Mouse (Mus musculus): ENCODE results near the gene 1700019N19Rik.

1700019N19Rik gene

GRCm38 (mm10) chr19:58794284-58794683 lies at the start of gene 1700019N19Rik:
1700019N19Rik (minus strand) TSS chr19:58794461.
- no peak for DNase-seq (ENCODE audit: low read depth)

DNA sequence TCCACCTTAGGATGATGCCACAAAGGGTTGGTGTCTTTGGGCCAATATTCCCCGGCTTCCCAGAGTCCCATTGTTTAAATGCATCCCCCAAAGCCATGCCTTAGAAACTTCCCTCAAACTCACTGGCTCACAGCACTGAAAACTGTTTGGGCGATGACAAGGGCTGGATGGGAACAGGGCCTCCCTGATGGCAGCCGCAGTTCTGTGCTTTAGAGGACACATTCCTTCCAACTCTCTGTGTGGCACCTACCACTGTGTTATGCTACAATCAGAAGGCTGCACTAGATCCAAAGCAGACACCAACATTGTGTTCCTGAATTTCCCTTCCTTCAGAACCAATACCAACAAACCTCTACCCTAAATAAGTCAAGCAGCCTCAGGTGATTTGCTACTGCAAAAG lies 49.3 kb upstream of the 1700019N19Rik start:
- no peak for DNase-seq (ENCODE audit: low read depth)

GRCm38 (mm10) chr19:58840721-58841271 lies 46.5 kb upstream of the 1700019N19Rik start:
- no peak for DNase-seq (ENCODE audit: low read depth)

GRCm38 (mm10) chr19:58839806-58840205 lies 45.5 kb upstream of the 1700019N19Rik start:
- no peak for DNase-seq (ENCODE audit: low read depth)

DNA sequence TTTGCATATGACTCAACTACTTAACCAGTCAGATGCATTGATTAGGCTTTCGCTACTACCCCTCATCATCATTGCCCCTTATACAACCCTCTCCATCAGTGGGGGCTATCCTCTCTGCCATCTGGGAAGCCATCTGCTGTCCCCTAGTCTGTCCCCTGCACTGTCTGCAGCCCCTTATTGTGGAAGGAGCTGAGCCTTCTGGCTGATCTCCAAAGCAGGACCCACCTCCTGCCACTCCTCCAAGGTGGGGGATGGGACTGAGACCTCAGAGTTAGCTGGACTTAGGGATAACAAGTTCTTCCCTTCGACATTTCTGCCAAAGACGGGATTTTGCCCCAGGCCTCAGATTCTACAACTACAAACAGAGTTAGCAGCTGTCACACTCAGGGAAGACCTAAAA lies 45.1 kb upstream of the 1700019N19Rik start:
- DNase-seq (ENCODE audit: low read depth): no peak

GRCm38 (mm10) chr19:58838706-58839105 lies 44.4 kb upstream of the 1700019N19Rik start:
- DNase-seq (ENCODE audit: low read depth): no peak

- DNase-seq (ENCODE audit: low read depth): no peak
These were observed 39.4 kb upstream of the 1700019N19Rik start for GRCm38 (mm10) chr19:58833639-58834180.

- DNase-seq (ENCODE audit: low read depth): no peak
These were observed 38.7 kb upstream of the 1700019N19Rik start for GRCm38 (mm10) chr19:58832988-58833387.

GRCm38 (mm10) chr19:58831280-58831922 lies 37.1 kb upstream of the 1700019N19Rik start:
- DNase-seq (ENCODE audit: low read depth): no peak

GRCm38 (mm10) chr19:58830182-58830581 lies 35.9 kb upstream of the 1700019N19Rik start:
- DNase-seq (ENCODE audit: low read depth): no peak

- DNase-seq (ENCODE audit: low read depth): no peak
These were observed 35.3 kb upstream of the 1700019N19Rik start for GRCm38 (mm10) chr19:58829575-58829974.

DNA sequence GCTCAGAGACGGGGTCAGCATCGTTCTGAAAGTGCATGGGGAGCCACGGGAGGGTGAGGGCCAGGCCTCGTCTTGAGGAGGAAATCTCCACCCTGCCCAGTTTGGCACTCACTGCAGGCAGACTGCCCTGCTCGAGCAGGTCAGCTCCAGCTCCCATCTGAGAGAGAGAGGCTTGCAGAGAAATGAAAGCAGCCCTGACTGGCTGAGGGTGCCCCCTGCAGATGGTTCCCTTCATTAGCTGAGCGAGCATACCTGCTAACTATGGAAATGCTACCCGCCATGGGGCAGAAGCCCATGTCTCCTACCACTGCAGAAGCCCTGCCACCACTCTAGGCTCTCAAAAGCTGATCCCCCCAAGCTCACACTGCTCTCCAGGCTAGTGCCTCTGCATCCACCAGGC lies 33.4 kb upstream of the 1700019N19Rik start:
- DNase-seq (ENCODE audit: low read depth): no peak

- no peak for DNase-seq (ENCODE audit: low read depth)
These were observed 30.1 kb upstream of the 1700019N19Rik start for GRCm38 (mm10) chr19:58824316-58824715.

DNA sequence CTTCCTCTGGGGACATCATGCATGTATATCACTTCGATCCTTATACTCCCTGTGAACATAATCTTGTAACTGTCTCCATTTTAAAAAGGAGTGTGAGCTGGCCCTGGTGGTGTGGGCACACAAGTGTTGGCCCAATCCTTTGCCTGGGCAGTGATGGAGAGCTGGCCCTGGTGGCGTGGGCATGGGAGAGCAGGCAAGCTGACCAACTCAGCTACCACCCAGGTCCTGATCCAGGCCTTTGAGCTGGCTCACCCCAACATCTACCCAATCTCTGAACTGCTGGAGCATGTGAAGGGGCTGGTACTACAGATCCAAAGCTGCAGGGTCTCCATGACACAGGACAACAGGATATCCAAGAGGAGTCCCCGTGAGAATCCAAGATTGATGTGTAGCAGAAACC lies 29.0 kb upstream of the 1700019N19Rik start:
- DNase-seq (ENCODE audit: low read depth): no peak

GRCm38 (mm10) chr19:58822454-58823200 lies 28.4 kb upstream of the 1700019N19Rik start:
- DNase-seq (ENCODE audit: low read depth): no peak

- no peak for DNase-seq (ENCODE audit: low read depth)
These were observed 24.5 kb upstream of the 1700019N19Rik start for GRCm38 (mm10) chr19:58818571-58819415.

DNA sequence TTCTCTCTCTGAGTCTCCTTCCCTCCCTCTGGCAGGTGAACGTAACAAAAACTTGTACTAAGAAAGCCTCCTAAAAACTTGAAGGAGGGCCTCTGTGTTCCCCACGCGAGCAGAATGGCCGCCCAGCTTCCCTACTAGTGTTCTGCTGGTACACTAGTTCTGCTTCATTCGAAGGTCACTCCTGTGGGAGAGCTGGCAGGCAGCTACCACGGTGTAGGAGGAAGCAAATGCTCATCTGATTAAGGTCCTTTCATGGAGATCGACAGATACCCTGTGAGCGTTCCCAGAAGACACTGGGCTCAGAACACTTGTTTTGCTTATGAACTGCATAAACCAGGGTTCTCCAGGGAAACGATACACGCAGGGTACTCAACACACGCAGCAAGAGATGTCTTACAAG lies 23.1 kb upstream of the 1700019N19Rik start:
- no peak for DNase-seq (ENCODE audit: low read depth)

DNA sequence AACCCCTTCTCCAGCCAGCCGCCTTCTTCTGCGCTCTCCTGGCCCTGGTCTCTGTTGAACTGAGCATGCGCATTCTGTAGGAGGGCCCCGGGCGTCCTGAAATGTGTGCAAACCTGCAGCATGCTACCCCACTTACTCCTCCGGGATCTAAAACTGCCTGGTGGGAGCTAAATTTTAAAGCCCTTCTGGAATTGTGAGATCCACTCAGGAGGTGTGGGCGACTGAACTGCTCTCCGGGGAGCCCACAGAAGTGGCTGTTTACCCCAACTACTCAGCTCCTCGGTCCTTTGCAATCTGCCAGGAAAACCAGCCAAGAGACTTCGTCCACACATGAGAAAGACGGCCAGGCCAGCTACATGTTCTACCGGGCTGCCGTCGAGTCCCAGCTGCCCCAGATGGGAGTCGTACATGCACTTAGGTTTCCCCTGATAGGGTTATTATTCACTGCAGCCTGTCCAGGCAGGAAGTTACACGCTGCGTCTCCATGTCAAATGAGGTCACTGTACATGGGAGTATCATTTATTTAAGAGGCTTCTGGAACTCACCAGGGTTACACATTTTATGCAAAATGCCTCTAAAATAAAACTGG lies 22.3 kb upstream of the 1700019N19Rik start:
- DNase-seq (ENCODE audit: low read depth): no peak

- DNase-seq (ENCODE audit: low read depth): no peak
These were observed 21.1 kb upstream of the 1700019N19Rik start for GRCm38 (mm10) chr19:58815179-58815922.

- no peak for DNase-seq (ENCODE audit: low read depth)
These were observed 16.3 kb upstream of the 1700019N19Rik start for GRCm38 (mm10) chr19:58810536-58810935.

GRCm38 (mm10) chr19:58808864-58809263 lies 14.6 kb upstream of the 1700019N19Rik start:
- no peak for DNase-seq (ENCODE audit: low read depth)
